Mouse (Mus musculus) midbrain, embryonic 10.5 days (tissue): ENCODE measurements at regions not wholly inside any gene's neighbourhood (a gene's known extent, or its start where the extent isn't known, plus 50 kb on each side); places are given as distances from the start of the nearest gene placed in this dataset.

Experiments used
- DNase-seq: peaks from one replicate; pipeline ENCODE4 v3.0.0-alpha.2; 2017; ENCODE audit warnings: low spot score
- H3K27ac ChIP-seq: fragments of 300-500 bp; sonication (generic); replicated peaks from 2 replicates; pipeline ENCODE4 v1.5.1; 2016; ENCODE audit warnings: mild to moderate bottlenecking
- H3K27me3 ChIP-seq: fragments of 300-500 bp; sonication (generic); 2 replicates; pipeline ENCODE4 v1.6.1; 2016; ENCODE audit warnings: low read depth, mild to moderate bottlenecking; ENCODE audit not compliant: poor library complexity, severe bottlenecking
- H3K36me3 ChIP-seq: fragments of 300-500 bp; sonication (generic); 2 replicates; pipeline ENCODE4 v1.6.1; 2016; ENCODE audit warnings: mild to moderate bottlenecking, moderate library complexity
- H3K4me1 ChIP-seq: fragments of 300-500 bp; sonication (generic); 2 replicates; pipeline ENCODE4 v1.6.1; 2016
- H3K4me3 ChIP-seq: fragments of 300-500 bp; sonication (generic); 2 replicates; pipeline ENCODE4 v1.5.1; 2016; ENCODE audit warnings: mild to moderate bottlenecking, moderate library complexity
- H3K9me3 ChIP-seq: fragments of 300-500 bp; sonication (generic); replicated peaks from 2 replicates; pipeline ENCODE4 v1.6.1; 2016; ENCODE audit warnings: mild to moderate bottlenecking
- WGBS: fragments of 180-500 bp; shearing (Covaris S2); methylation state at CpG from one replicate; pipeline ENCODE4 v1.1.7; 2016; 5-methylcytosine and 5-hydroxymethylcytosine counted together

- no peak for DNase-seq
- Histone ChIP-seq H3K27ac (no peak overlapping the region; the same call in 1 of the 2 replicates), H3K27me3 (no peaks in the 10 kb centered on the region), H3K4me3 (no peak overlapping the region), H3K9me3 (no peaks in the 10 kb centered on the region), H3K4me1 (0 out of 2 replicates have a peak, but pooled peaks cover 4% of the 10 kb centered on the region), H3K36me3 (no peaks in the 10 kb centered on the region)
- 84% methylated on average over 16 of the region's 16 CpGs for WGBS
These were observed 319.5 kb downstream of the Gm45692 start for GRCm38 (mm10) chr8:26438877-26439276.

GRCm38 (mm10) chr8:26441268-26442030, 322.1 kb downstream of the Gm45692 start:
- Histone ChIP-seq H3K36me3 (no peaks in the 10 kb centered on the region), H3K4me1 (0 out of 2 replicates have a peak, but pooled peaks cover 4% of the 10 kb centered on the region), H3K27ac (no peak overlapping the region), H3K4me3 (no peak overlapping the region), H3K27me3 (no peaks in the 10 kb centered on the region), H3K9me3 (no peaks in the 10 kb centered on the region)
- no peak for DNase-seq
- 83% methylated on average over 12 of the region's 12 CpGs for WGBS

GRCm38 (mm10) chr8:26443041-26443440, 323.7 kb downstream of the Gm45692 start:
- H3K4me3 ChIP-seq = no peak overlapping the region
- H3K27ac ChIP-seq = no peak overlapping the region
- no peaks in the 10 kb centered on the region for H3K27me3 ChIP-seq
- no peaks in the 10 kb centered on the region for H3K36me3 ChIP-seq
- H3K9me3 ChIP-seq = no peaks in the 10 kb centered on the region
- peak; percentile 68 for DNase-seq
- H3K4me1 ChIP-seq = 0 out of 2 replicates have a peak, but pooled peaks cover 4% of the 10 kb centered on the region
- WGBS = 43% methylated on average over 4 of the region's 4 CpGs

- no peak for DNase-seq
- 88% methylated on average over 11 of the region's 11 CpGs for WGBS
- no peaks in the 10 kb centered on the region for H3K27me3 ChIP-seq
- H3K36me3 ChIP-seq = no peaks in the 10 kb centered on the region
- no peaks in the 10 kb centered on the region for H3K9me3 ChIP-seq
- H3K27ac ChIP-seq = no peak overlapping the region
- 0 out of 2 replicates have a peak, but pooled peaks cover 4% of the 10 kb centered on the region for H3K4me1 ChIP-seq
- no peak overlapping the region for H3K4me3 ChIP-seq
These were observed 324.4 kb downstream of the Gm45692 start for GRCm38 (mm10) chr8:26443735-26444134.

GRCm38 (mm10) chr8:26445991-26446390, 326.7 kb downstream of the Gm45692 start:
- Histone ChIP-seq H3K27me3 (no peaks in the 10 kb centered on the region), H3K4me3 (no peak overlapping the region), H3K4me1 (0 out of 2 replicates have a peak, but pooled peaks cover 4% of the 10 kb centered on the region), H3K36me3 (no peaks in the 10 kb centered on the region), H3K27ac (no peak overlapping the region), H3K9me3 (no peaks in the 10 kb centered on the region)
- WGBS = 85% methylated on average over 4 of the region's 4 CpGs
- no peak for DNase-seq

- H3K36me3 ChIP-seq = no peaks in the 10 kb centered on the region
- peaks cover 7% of the 10 kb centered on the region; the same call in 1 of the 2 replicates for H3K4me1 ChIP-seq
- no peak overlapping the region for H3K27ac ChIP-seq
- H3K4me3 ChIP-seq = no peak overlapping the region
- H3K27me3 ChIP-seq = no peaks in the 10 kb centered on the region
- DNase-seq = no peak
- 85% methylated on average over 8 of the region's 8 CpGs for WGBS
- H3K9me3 ChIP-seq = no peaks in the 10 kb centered on the region
These were observed 328.7 kb downstream of the Gm45692 start for GRCm38 (mm10) chr8:26447886-26448640.

- Histone ChIP-seq H3K9me3 (no peaks in the 10 kb centered on the region), H3K4me3 (no peak overlapping the region), H3K27me3 (no peaks in the 10 kb centered on the region), H3K4me1 (peaks cover 13% of the 10 kb centered on the region), H3K36me3 (no peaks in the 10 kb centered on the region), H3K27ac (no peak overlapping the region)
- no peak for DNase-seq
- WGBS = 90% methylated on average over 7 of the region's 7 CpGs
These were observed 330.0 kb downstream of the Gm45692 start for GRCm38 (mm10) chr8:26449291-26449690.

- no peak for DNase-seq
- H3K9me3 ChIP-seq = no peaks in the 10 kb centered on the region
- H3K4me3 ChIP-seq = no peak overlapping the region
- no peak overlapping the region for H3K27ac ChIP-seq
- 81% methylated on average over 10 of the region's 10 CpGs for WGBS
- H3K36me3 ChIP-seq = no peaks in the 10 kb centered on the region
- H3K4me1 ChIP-seq = peaks cover 13% of the 10 kb centered on the region
- H3K27me3 ChIP-seq = no peaks in the 10 kb centered on the region
These were observed 331.2 kb downstream of the Gm45692 start for GRCm38 (mm10) chr8:26450543-26450942.

- Histone ChIP-seq H3K27ac (no peak overlapping the region; the same call in 1 of the 2 replicates), H3K27me3 (no peaks in the 10 kb centered on the region), H3K4me1 (peaks cover 13% of the 10 kb centered on the region), H3K36me3 (no peaks in the 10 kb centered on the region), H3K9me3 (no peaks in the 10 kb centered on the region), H3K4me3 (no peak overlapping the region)
- DNase-seq = no peak
- WGBS = 63% methylated on average over 5 of the region's 5 CpGs
These were observed 333.7 kb downstream of the Gm45692 start for GRCm38 (mm10) chr8:26452976-26453573.

- DNase-seq = no peak
- H3K9me3 ChIP-seq = no peaks in the 10 kb centered on the region
- no peak overlapping the region for H3K4me3 ChIP-seq
- no peaks in the 10 kb centered on the region for H3K36me3 ChIP-seq
- H3K27ac ChIP-seq = no peak overlapping the region
- H3K27me3 ChIP-seq = peaks cover 36% of the 10 kb centered on the region
- H3K4me1 ChIP-seq = peaks cover 17% of the 10 kb centered on the region
- 85% methylated on average over 2 of the region's 2 CpGs for WGBS
These were observed 346.0 kb downstream of the Gm45692 start for GRCm38 (mm10) chr8:26465346-26465745.

GRCm38 (mm10) chr8:26468441-26468840, 349.1 kb downstream of the Gm45692 start:
- WGBS = 80% methylated on average over 2 of the region's 2 CpGs

GRCm38 (mm10) chr8:26469705-26470104, 350.4 kb downstream of the Gm45692 start:
- WGBS = 74% methylated on average over 6 of the region's 6 CpGs
- peak overlapping the region; percentile 33; the same call in 1 of the 2 replicates for H3K27ac ChIP-seq
- DNase-seq = no peak

More at GRCm38 (mm10) chr8:26468441-26468840, 349.1 kb downstream of the Gm45692 start:
- no peak for DNase-seq
- H3K27ac ChIP-seq = no peak overlapping the region
- peaks cover 37% of the 10 kb centered on the region for H3K4me1 ChIP-seq
- H3K9me3 ChIP-seq = no peaks in the 10 kb centered on the region
- H3K27me3 ChIP-seq = peaks cover 50% of the 10 kb centered on the region
- H3K4me3 ChIP-seq = no peak overlapping the region
- H3K36me3 ChIP-seq = no peaks in the 10 kb centered on the region

More at GRCm38 (mm10) chr8:26469705-26470104, 350.4 kb downstream of the Gm45692 start:
- Histone ChIP-seq H3K9me3 (no peaks in the 10 kb centered on the region), H3K4me1 (peaks cover 37% of the 10 kb centered on the region), H3K36me3 (no peaks in the 10 kb centered on the region), H3K27me3 (peaks cover 61% of the 10 kb centered on the region), H3K4me3 (no peak overlapping the region)
